Mouse (Mus musculus) CH12.LX (cell line): ENCODE measurements around the gene Per1.

Experiments used
- MYC ChIP-seq: IDR thresholded peaks from 2 replicates; pipeline ENCODE4 v1.6.1; 2011; ENCODE audit warnings: low read depth, mild to moderate bottlenecking, improper control_type of control experiment, low read length
- POLR2A ChIP-seq: IDR thresholded peaks from 2 replicates; pipeline ENCODE4 v1.6.1; 2011; ENCODE audit warnings: low read depth, mild to moderate bottlenecking, improper control_type of control experiment, low read length
- RCOR1 ChIP-seq: conservative IDR thresholded peaks from 2 replicates; pipeline ENCODE4 v1.6.1; 2012; ENCODE audit warnings: low read depth, mild to moderate bottlenecking, inconsistent platforms, low read length, improper control_type of control experiment
- SMC3 ChIP-seq: IDR thresholded peaks from 2 replicates; pipeline ENCODE4 v1.6.1; 2011; ENCODE audit warnings: low read depth, low read length, improper control_type of control experiment
- ZMIZ1 ChIP-seq: IDR thresholded peaks from 2 replicates; pipeline ENCODE4 v1.6.1; 2012; ENCODE audit warnings: low read depth, mild to moderate bottlenecking, inconsistent platforms, low read length, improper control_type of control experiment

- TF ChIP-seq RCOR1 (no peak), ZMIZ1 (no peak), MYC (no peak), SMC3 (peak; percentile 83), POLR2A (no peak)
These were observed 27.4 kb downstream of the Per1 start, which contains the start of gene 9130213A22Rik for GRCm38 (mm10) chr11:69122336-69122951.
